Mouse (Mus musculus) cerebellum, postnatal 4 days (tissue): Measurements from ENCODE around the gene Bloc1s1.

ENCODE experiments used
- DNase-seq, 2 experiments: peaks; one replicate each; pipeline ENCODE4 v3.0.0; 2022; ENCODE audit warnings: low spot score in 2 of 2, mixed read lengths in 1 of 2

Bloc1s1 gene

DNA sequence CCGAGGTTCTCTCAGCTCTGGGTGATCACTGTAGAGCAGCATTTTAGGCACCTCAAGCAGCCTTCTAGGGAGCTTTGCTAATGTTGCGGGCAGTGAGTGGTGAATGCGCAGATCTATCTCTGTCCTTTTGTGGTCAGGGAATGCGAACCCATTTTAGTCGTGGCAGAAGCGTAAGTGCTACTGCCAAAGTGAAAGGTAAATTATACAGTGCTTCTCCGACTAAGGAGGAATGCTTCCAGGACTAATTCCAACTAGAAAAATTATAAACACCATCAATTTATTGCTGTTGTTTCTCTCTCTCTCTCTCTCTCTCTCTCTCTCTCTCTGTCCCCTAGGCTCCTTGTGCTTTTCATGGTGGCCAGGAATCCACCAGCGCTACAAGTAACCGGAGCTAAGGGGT is at the start of gene Bloc1s1:
TSS of gene Bloc1s1 (minus strand) at position 101 of the 400 bp plus-strand sequence.
- DNase-seq = no peak

DNA sequence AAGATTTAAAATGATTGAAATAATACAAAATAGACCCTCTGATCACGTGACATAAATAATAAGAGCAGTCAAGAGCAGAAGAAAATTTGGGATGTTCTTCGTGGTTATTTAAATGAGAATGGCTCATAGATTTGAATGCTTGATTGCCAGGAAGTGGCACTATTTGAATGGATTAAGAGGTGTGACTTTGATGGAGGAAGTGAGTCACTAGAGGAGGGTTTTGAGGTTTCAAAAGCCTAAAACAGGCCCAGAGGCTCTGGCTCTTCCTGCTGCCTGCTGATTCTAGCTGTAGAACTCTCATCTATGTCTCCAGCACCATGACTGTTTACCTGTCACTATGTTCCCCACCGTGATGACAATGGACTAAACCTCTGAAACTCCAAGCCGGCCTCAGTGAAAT is 49.0 kb upstream of the Bloc1s1 start:
- DNase-seq = no peak

DNA sequence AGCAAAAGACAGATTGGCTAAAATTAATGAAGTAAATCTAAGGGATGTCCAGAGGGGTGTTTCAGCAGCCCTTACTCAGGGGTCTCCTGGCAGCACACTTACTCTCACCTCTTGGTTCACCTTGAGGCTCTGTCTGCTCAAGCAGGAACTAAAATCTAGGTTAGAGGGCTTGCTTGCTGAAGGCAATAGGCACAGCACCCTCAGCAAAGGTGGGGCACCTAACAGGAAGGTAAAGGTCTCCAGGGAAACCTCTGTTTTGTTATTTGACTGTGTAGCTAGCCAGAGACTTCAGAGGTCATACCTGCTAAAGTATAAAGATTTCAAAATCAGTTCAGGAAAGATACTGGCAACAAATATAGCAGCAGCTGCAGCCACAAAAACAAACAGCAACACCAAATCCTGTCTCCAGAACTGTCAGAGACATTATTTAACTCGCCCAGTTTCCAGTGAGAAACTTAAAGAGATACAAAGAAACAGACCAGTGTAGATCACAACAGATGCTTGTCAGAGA is 47.0 kb upstream of the Bloc1s1 start:
- no peak for DNase-seq

- DNase-seq = no peak
These were observed 44.5 kb upstream of the Bloc1s1 start for GRCm38 (mm10) chr10:128968341-128968749.

- DNase-seq = no peak
These were observed 42.0 kb upstream of the Bloc1s1 start for GRCm38 (mm10) chr10:128965871-128966270.

- no peak for DNase-seq
These were observed 41.1 kb upstream of the Bloc1s1 start for GRCm38 (mm10) chr10:128964961-128965360.

- DNase-seq = no peak
These were observed 37.1 kb upstream of the Bloc1s1 start, which contains the start of gene Mettl7b for GRCm38 (mm10) chr10:128960590-128961584. Gene Mettl7b (minus strand): TSS chr10:128960988.

- no peak for DNase-seq
These were observed 36.3 kb upstream of the Bloc1s1 start for GRCm38 (mm10) chr10:128960142-128960541.

GRCm38 (mm10) chr10:128958340-128958739 is 34.5 kb upstream of the Bloc1s1 start:
- no peak for DNase-seq

GRCm38 (mm10) chr10:128950208-128950887 is 26.5 kb upstream of the Bloc1s1 start:
- no peak for DNase-seq

DNA sequence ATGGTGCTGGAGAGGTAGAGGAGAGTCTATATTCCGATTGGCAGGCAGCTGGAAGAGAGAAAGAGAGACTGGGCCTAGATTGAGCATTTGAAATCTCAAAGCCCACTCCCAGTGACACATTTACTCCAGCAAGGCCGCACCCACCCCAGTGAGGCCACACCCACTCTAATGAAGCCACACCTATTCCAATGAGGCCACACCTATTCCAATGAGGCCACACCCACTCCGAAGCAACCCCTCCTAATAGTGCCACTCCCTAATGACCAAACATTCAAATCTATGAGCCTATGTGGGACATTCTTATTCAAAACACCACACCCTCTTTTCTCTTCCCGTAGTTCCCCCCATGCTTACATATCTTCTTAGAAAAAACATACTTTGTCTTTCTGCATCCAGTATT is 23.7 kb upstream of the Bloc1s1 start:
- DNase-seq = no peak

DNA sequence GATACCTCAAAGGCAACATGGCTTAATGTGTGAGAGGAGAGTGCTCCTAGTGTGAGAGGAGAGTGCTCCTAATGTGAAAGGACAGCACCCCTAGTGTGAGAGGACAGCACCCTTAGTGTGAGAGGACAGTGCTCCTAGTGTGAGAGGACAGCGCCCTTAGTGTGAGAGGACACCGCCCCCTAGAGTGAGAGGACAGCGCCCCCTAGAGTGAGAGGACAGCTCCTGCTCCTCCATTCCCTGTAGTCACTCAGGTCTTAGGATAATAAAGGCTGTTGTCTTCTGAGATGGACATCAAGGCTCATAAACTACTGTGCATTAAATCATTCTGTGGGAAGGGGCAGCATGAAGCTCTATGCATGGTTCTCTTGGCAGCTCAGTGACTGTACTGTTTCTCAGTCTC is 21.8 kb upstream of the Bloc1s1 start:
- peak in 1 of 2 experiments; percentile 50 for DNase-seq

- DNase-seq = no peak
These were observed 16.7 kb upstream of the Bloc1s1 start for GRCm38 (mm10) chr10:128940475-128941061.

GRCm38 (mm10) chr10:128938974-128939373 is 15.1 kb upstream of the Bloc1s1 start:
- DNase-seq = no peak

GRCm38 (mm10) chr10:128938457-128938856 is 14.6 kb upstream of the Bloc1s1 start:
- DNase-seq = peak; percentile 46 to 88

- no peak for DNase-seq
These were observed 14.0 kb upstream of the Bloc1s1 start for GRCm38 (mm10) chr10:128937756-128938390.

DNA sequence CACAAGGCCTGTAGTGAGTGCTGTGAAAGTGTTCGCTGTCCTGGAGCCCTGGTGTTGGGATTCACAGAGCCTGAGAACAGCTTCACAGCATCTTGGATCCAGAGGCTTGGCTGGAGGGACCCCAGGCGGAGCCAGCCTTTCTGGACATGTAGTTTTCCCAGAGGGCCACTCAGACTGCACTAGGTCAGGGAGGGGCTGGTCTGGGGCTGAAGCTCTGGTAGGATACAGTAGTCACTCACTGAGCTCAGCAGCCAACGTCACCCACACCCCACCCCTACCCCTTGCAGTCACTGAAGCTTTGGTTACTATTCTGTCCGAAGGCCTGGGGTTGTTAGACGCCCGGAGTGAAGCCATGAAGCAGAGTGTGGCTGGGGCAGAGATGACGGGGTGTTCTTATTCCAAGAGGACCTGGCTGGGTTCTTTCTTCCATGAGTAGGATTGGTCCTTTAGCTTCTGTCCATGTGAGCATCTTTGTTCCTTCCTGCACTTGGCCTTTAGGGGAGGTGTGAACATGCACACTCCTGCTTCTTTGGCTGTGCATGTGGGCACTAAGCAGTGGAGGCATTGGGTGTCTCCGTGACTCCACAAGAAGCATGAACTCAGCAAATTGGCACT is 12.1 kb upstream of the Bloc1s1 start:
- DNase-seq = no peak

GRCm38 (mm10) chr10:128934997-128935787 is 11.4 kb upstream of the Bloc1s1 start:
- no peak for DNase-seq

DNA sequence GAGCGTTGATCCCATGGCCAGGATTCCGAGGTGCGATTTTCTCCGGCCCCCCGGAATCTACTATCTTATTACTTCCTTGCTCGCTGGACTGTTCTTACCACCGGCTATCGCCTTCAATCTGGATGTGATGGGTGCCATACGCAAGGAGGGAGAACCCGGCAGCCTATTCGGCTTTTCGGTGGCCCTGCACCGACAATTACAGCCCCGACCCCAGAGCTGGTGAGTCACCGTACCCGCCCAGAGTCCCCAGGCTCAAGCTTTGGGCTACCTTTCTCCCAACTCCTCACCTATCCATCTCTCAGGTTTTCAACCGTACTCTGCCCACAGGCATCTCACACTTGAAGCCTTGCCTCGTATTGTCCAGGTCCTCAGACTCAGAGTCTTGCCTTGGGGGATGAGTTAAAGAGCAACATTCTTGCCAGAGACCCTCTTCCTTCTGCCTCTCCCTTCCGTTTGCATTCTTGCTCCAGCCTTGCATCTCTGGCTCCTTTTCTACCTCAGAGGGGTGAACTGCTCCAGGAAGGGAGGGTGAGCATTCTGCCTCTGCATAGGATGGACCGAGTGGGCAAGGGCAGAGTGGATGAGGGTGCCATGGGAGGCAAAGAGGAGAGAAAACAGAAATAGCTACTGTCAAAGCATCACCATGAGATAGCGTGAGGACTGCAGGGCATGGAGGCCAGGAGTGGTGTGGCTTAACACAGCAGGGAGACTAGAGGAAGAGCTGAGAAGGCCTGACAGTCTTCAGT is 10.3 kb upstream of the Bloc1s1 start:
- DNase-seq = no peak
